Mouse (Mus musculus) cortical plate, adult 2 months (tissue): Measurements from ENCODE around the gene Igfbp4.

Experiments used
- CTCF ChIP-seq: fragments of 200-500 bp; IDR thresholded peaks from 2 replicates; pipeline ENCODE4 v1.5.1; 2011; ENCODE audit warnings: mild to moderate bottlenecking, control low read depth, low read length; ENCODE audit not compliant: insufficient read depth; ENCODE audit errors: extremely low read depth
- POLR2A ChIP-seq: fragments of 200-500 bp; IDR thresholded peaks from 2 replicates; pipeline ENCODE4 v1.6.1; 2011; ENCODE audit warnings: mild to moderate bottlenecking, low read length, control low read depth; ENCODE audit not compliant: insufficient read depth; ENCODE audit errors: extremely low read depth

DNA sequence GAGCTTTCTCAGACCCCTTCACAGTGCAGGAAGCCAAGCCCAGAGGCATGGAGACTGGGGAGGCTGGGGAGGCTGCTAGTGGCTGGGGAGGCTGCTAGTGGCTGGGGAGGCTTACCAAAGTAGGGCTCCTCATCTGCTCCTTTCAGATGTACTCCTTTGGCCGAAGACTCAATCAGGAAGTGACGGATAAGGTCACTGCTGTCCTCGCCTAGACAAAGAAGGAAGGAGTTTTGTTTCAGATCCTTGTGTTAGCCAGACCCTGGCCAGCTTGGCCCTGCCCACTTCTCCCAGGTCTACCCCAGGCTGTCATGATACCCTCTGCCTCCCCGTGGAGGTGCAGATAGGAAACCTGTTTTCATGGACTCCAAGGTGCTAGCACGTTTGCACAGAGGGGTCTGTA is 32.7 kb downstream of the Igfbp4 start:
- no peak for TF ChIP-seq POLR2A
- no peak for TF ChIP-seq CTCF
